Mouse (Mus musculus): Measurements from ENCODE around the gene Lama2.
"Not testable (repeated sequence)": the region's sequence is repeated elsewhere in the genome, so short reads cannot be mapped to it uniquely, and the experiment has no call there.

Lama2 gene

GRCm38 (mm10) chr10:27001554-27002178, 617.9 kb downstream of the Lama2 start:
- no peak for DNase-seq

- no peak for DNase-seq
Measured at GRCm38 (mm10) chr10:26996684-26997083, 622.9 kb downstream of the Lama2 start.

- DNase-seq, result no peak
Measured at GRCm38 (mm10) chr10:26995987-26996386, 623.6 kb downstream of the Lama2 start.

GRCm38 (mm10) chr10:26995182-26995975, 624.2 kb downstream of the Lama2 start:
- peak; percentile 78 to 81 for DNase-seq

- no peak for DNase-seq
Measured at GRCm38 (mm10) chr10:26993971-26994761, 625.4 kb downstream of the Lama2 start.

GRCm38 (mm10) chr10:26985451-26985850, 634.1 kb downstream of the Lama2 start:
- no peak for DNase-seq

GRCm38 (mm10) chr10:26984082-26984481, 635.5 kb downstream of the Lama2 start:
- not testable (repeated sequence) for DNase-seq

GRCm38 (mm10) chr10:26983583-26983982, 636.0 kb downstream of the Lama2 start:
- DNase-seq, result no peak

- no peak for DNase-seq
Measured at GRCm38 (mm10) chr10:26982621-26983020, 636.9 kb downstream of the Lama2 start.

GRCm38 (mm10) chr10:26975372-26975771, 644.2 kb downstream of the Lama2 start:
- DNase-seq, result no peak

GRCm38 (mm10) chr10:26974224-26974623, 645.3 kb downstream of the Lama2 start:
- no peak for DNase-seq

GRCm38 (mm10) chr10:26973575-26973974, 646.0 kb downstream of the Lama2 start:
- no peak for DNase-seq

- DNase-seq, result no peak
Measured at GRCm38 (mm10) chr10:26958513-26958912, 661.0 kb downstream of the Lama2 start.

GRCm38 (mm10) chr10:26950448-26950847, 669.1 kb downstream of the Lama2 start:
- DNase-seq, result no peak

GRCm38 (mm10) chr10:26949667-26950066, 669.9 kb downstream of the Lama2 start:
- DNase-seq, result no peak

GRCm38 (mm10) chr10:26948331-26948730, 671.2 kb downstream of the Lama2 start:
- no peak for DNase-seq

- DNase-seq, result no peak
Measured at GRCm38 (mm10) chr10:26939549-26939948, 680.0 kb downstream of the Lama2 start.

GRCm38 (mm10) chr10:26938464-26938863, 681.1 kb downstream of the Lama2 start:
- not testable (repeated sequence) for DNase-seq

GRCm38 (mm10) chr10:26936056-26936455, 683.5 kb downstream of the Lama2 start:
- not testable (repeated sequence) for DNase-seq
